Comparison of ENCODE assay signal across 27 mouse cellular contexts in the genomic region with DNA sequence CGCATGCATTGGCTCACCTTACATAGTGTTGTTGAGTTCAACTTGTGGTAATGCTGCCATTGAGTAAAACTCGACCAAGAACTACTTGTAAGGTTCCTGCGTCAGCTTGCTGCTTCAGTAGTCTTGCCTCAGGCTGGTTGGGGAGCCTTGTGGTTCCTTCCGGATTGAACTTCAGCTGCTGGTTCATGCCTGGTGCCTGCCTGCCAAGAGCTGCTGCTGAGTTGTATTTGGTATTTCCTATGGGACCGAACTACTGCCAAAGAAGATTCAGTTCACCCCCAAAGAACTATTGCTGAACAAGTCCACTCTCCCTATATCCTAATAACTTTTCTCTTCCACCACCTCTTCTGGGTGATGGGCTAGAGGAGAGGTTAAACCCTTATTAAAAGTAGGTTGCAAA. TPM values are rescaled to one million over a fixed set of nuclear protein-coding genes. Genes with fewer than 3 reads are reported as not detected.
DNase-seq lines count a peak whose midpoint lies in the region; ATAC-seq and TF ChIP-seq lines count a peak whose summit lies in the region.
"Had no signal": no experiment of that assay in that cellular context is flagged by ENCODE, and none has a peak within 500 bp of the region (broad histone marks: within the 10 kb centered on the region; RNA-seq: fewer than 3 reads in every experiment).

No protein-coding gene starts in this region.

- ATAC-seq in intestine, embryonic 14.5 days (replicated peaks; ENCODE audit: low FRiP score, low TSS enrichment, low read depth) = no peak
- ATAC-seq in intestine, postnatal 0 days = no peak
- ATAC-seq: CD4-positive, CD25-positive, alpha-beta regulatory T cell, adult 4 months; forebrain, embryonic 14.5 days; forebrain, embryonic 16.5 days had no signal

- no peak overlapping the region for H3K27ac ChIP-seq in intestine, embryonic 14.5 days (ENCODE audit: low read depth)
- H3K27ac ChIP-seq in intestine, postnatal 0 days (ENCODE audit: low read depth, low read length) = no peak overlapping the region
- H3K27ac ChIP-seq: embryonic facial prominence, embryonic 13.5 days; embryonic facial prominence, embryonic 15.5 days; forebrain, embryonic 10.5 days; forebrain, embryonic 12.5 days had no signal

- H3K4me3 ChIP-seq in intestine, embryonic 14.5 days (ENCODE audit: low read depth, low read length) = no peak overlapping the region
- H3K4me3 ChIP-seq in intestine, postnatal 0 days (ENCODE audit: low read depth, low read length) = no peak overlapping the region
- H3K4me3 ChIP-seq: embryonic facial prominence, embryonic 13.5 days; embryonic facial prominence, embryonic 15.5 days; erythroblast, embryonic 14.5 days; forebrain, embryonic 10.5 days; forebrain, embryonic 12.5 days had no signal

- H3K4me1 ChIP-seq in intestine, embryonic 14.5 days (replicated peaks; ENCODE audit: control insufficient read depth, insufficient read depth, low read length) = peaks cover 6% of the 10 kb centered on the region; the same call in 1 of the 2 replicates
- H3K4me1 ChIP-seq in intestine, postnatal 0 days (replicated peaks; ENCODE audit: control insufficient read depth, insufficient read depth, low read length) = 0 out of 2 replicates have a peak, but pooled peaks cover 5% of the 10 kb centered on the region

- 81% methylated on average over 5 of the region's 5 CpGs for WGBS in intestine, embryonic 14.5 days
- WGBS in intestine, postnatal 0 days = 86% methylated on average over 5 of the region's 5 CpGs

- no peaks in the 10 kb centered on the region for H3K9me3 ChIP-seq in intestine, embryonic 14.5 days (ENCODE audit: control insufficient read depth, low read length)
- no peaks in the 10 kb centered on the region for H3K9me3 ChIP-seq in intestine, postnatal 0 days (ENCODE audit: control insufficient read depth)
- H3K9me3 ChIP-seq: embryonic facial prominence, embryonic 13.5 days; embryonic facial prominence, embryonic 15.5 days; forebrain, embryonic 10.5 days; forebrain, embryonic 12.5 days; G1E had no signal

- H3K27me3 ChIP-seq in intestine, embryonic 14.5 days (replicated peaks; ENCODE audit: control insufficient read depth, insufficient read depth, low read length) = no peaks in the 10 kb centered on the region
- H3K27me3 ChIP-seq in intestine, postnatal 0 days (replicated peaks; ENCODE audit: control insufficient read depth, insufficient read depth, low read length) = no peaks in the 10 kb centered on the region
- H3K27me3 ChIP-seq: CH12.LX; embryonic facial prominence, embryonic 13.5 days; embryonic facial prominence, embryonic 15.5 days; forebrain, embryonic 12.5 days had no signal

- H3K36me3 ChIP-seq in intestine, embryonic 14.5 days (ENCODE audit: control insufficient read depth, insufficient read depth, low read length) = no peaks in the 10 kb centered on the region
- H3K36me3 ChIP-seq in intestine, postnatal 0 days (ENCODE audit: control insufficient read depth, insufficient read depth) = no peaks in the 10 kb centered on the region
- H3K36me3 ChIP-seq: embryonic facial prominence, embryonic 13.5 days; embryonic facial prominence, embryonic 15.5 days; forebrain, embryonic 10.5 days; forebrain, embryonic 12.5 days had no signal

- no peak for TF ChIP-seq CTCF in intestine, postnatal 0 days (IDR thresholded peaks at IDR 0.05; ENCODE audit: low read depth)

- no peak overlapping the region for H3K9ac ChIP-seq in intestine, embryonic 14.5 days (ENCODE audit: low read length)
- no peak overlapping the region for H3K9ac ChIP-seq in intestine, postnatal 0 days (ENCODE audit: low read depth, low read length)
- H3K9ac ChIP-seq: embryonic facial prominence, embryonic 13.5 days; embryonic facial prominence, embryonic 15.5 days; forebrain, embryonic 12.5 days had no signal

- DNase-seq in intestine, embryonic 14.5 days (ENCODE audit: low spot score) = peak; percentile 35
- peak; percentile 32 for DNase-seq in 3T3-L1 (ENCODE audit: low read depth, low spot score)
- peak; percentile 57 for DNase-seq in NIH3T3 (ENCODE audit: low read depth)
- DNase-seq in skeletal muscle tissue, adult 2 months (ENCODE audit: low read depth, low spot score) = peak; percentile 32
- no peak for DNase-seq in left cerebral cortex, adult 18-20 months (ENCODE audit: low spot score in 2 of 2)
- no peak for DNase-seq in ovary, postnatal 10 days (ENCODE audit: low spot score)
- DNase-seq: adrenal gland, adult 8-10 months; adrenal gland, postnatal 14 days; adrenal gland, postnatal 36 days; B cell, adult 2 months; cerebellum, adult 11-12 months; cerebellum, adult 2 months; cerebellum, adult 9-11 months; cerebellum, postnatal 14 days; cerebellum, postnatal 36 days; embryo, embryonic 11 days had no signal

- H3K4me2 ChIP-seq in intestine, embryonic 14.5 days (ENCODE audit: low read length) = no peak overlapping the region
- no peak overlapping the region for H3K4me2 ChIP-seq in intestine, postnatal 0 days (replicated peaks; ENCODE audit: low read depth)
- H3K4me2 ChIP-seq: embryonic facial prominence, embryonic 13.5 days; embryonic facial prominence, embryonic 15.5 days; forebrain, embryonic 12.5 days had no signal

RNA-seq across cellular contexts. Expression of a gene that starts 3.9 kb away (rescaled TPM):
- polyA plus RNA-seq in intestine, embryonic 14.5 days (2014; fragmentation: Nextera tagmentation; extraction: Ambion mirVana) = 62.0 and 67.7 TPM in 2 replicates
- polyA plus RNA-seq in intestine, postnatal 0 days (2015; fragmentation: Nextera tagmentation; extraction: Ambion mirVana) = 57.4 and 66.2 TPM in 2 replicates
- total RNA-seq in left cerebral cortex, adult 18-20 months (2021) = 10 to 100 TPM; 66.9 to 74.0 TPM

Comparison
In these comparisons a context has a peak if more than half of its experiments do, and no peak if none do; other contexts are left out.
1. DNase-seq: peak in intestine, embryonic 14.5 days (single experiment), 3T3-L1 (single experiment), NIH3T3 (single experiment) and skeletal muscle tissue, adult 2 months (single experiment); none in left cerebral cortex, adult 18-20 months (0 of 2) and ovary, postnatal 10 days (single experiment).